Mouse (Mus musculus) liver, embryonic 14.5 days (tissue): ENCODE measurements around the gene Cep44. TPM values are rescaled to one million over a fixed set of nuclear protein-coding genes. Genes with fewer than 3 reads are reported as not detected.

ENCODE experiments used
- ATAC-seq: fragments of 200-750 bp; cut with Nextera tagmentation; 2 replicates; pipeline ENCODE4 v1.8.0; 2017; ENCODE audit warnings: moderate number of reproducible peaks, mild to moderate bottlenecking, moderate library complexity; ENCODE audit not compliant: insufficient read depth
- DNase-seq, 3 experiments: peaks; one replicate each; pipeline ENCODE4 v3.0.0-alpha.2; 2012 to 2013; ENCODE audit warnings: low read depth in 3 of 3, low spot score in 3 of 3
- H3K27ac ChIP-seq: fragments of 300-500 bp; sonication (generic); 2 replicates; pipeline ENCODE4 v1.5.1; 2014; ENCODE audit warnings: moderate library complexity, mild to moderate bottlenecking, control low read depth, inconsistent platforms
- H3K27me3 ChIP-seq: fragments of 300-500 bp; sonication (generic); 2 replicates; pipeline ENCODE4 v1.6.1; 2014; ENCODE audit warnings: mild to moderate bottlenecking, low read length, moderate library complexity; ENCODE audit not compliant: control insufficient read depth, insufficient read depth
- H3K36me3 ChIP-seq: fragments of 300-500 bp; sonication (generic); replicated peaks from 2 replicates; pipeline ENCODE4 v1.6.1; 2014; ENCODE audit warnings: low read depth; ENCODE audit not compliant: control insufficient read depth, insufficient read depth
- H3K4me1 ChIP-seq, 2 experiments: fragments of 200-500 bp in 1 of 2; fragments of 300-500 bp in 1 of 2; sonication (generic) in 1 of 2; replicated peaks; 2 replicates each; pipeline ENCODE4 v1.6.1; 2012 to 2014; ENCODE audit warnings: antibody characterized with exemption in 1 of 2, inconsistent platforms in 1 of 2, low read length in 1 of 2; ENCODE audit not compliant: control insufficient read depth in 2 of 2, insufficient read depth in 2 of 2
- H3K4me2 ChIP-seq: fragments of 300-500 bp; sonication (generic); 2 replicates; pipeline ENCODE4 v1.6.1; 2014; ENCODE audit warnings: low read depth, mild to moderate bottlenecking, control low read depth, moderate library complexity
- H3K4me3 ChIP-seq, 2 experiments: fragments of 200-500 bp in 1 of 2; fragments of 300-500 bp in 1 of 2; sonication (generic) in 1 of 2; 2 replicates each; pipeline ENCODE4 v1.5.1; 2012 to 2014; ENCODE audit warnings: low read depth in 2 of 2, low read length in 2 of 2, mild to moderate bottlenecking in 2 of 2, control low read depth in 1 of 2, inconsistent platforms in 1 of 2, moderate library complexity in 1 of 2; ENCODE audit not compliant: insufficient read depth in 1 of 2
- H3K9ac ChIP-seq: fragments of 300-500 bp; sonication (generic); replicated peaks from 2 replicates; pipeline ENCODE4 v1.6.1; 2014; ENCODE audit warnings: mild to moderate bottlenecking, control low read depth, moderate library complexity
- H3K9me3 ChIP-seq: fragments of 300-500 bp; sonication (generic); 2 replicates; pipeline ENCODE4 v1.6.1; 2016; ENCODE audit warnings: low read length, mixed read lengths; ENCODE audit not compliant: control insufficient read depth
- CTCF ChIP-seq: IDR thresholded peaks from 2 replicates; pipeline ENCODE4 v1.5.1; 2016; ENCODE audit warnings: antibody characterized with exemption, low read depth, control low read depth
- EP300 ChIP-seq: IDR thresholded peaks from 2 replicates; pipeline ENCODE4 v1.6.1; 2016; ENCODE audit warnings: antibody characterized with exemption, low read depth
- WGBS: fragments of 180-500 bp; shearing (Covaris S2); extraction: QIAGEN DNeasy Blood & Tissue Kit; methylation state at CpG from one replicate; pipeline ENCODE4 v1.1.7; 2014; ENCODE audit not compliant: insufficient replicate concordance; 5-methylcytosine and 5-hydroxymethylcytosine counted together
- polyA plus RNA-seq, 2 experiments: library from polyadenylated mRNA; depleted of rRNA in 1 of 2; stranded (reverse) in 1 of 2; unstranded in 1 of 2; fragments of >200 nt; fragmentation: Nextera tagmentation in 1 of 2; extraction: Ambion mirVana in 1 of 2; gene quantifications; 2 replicates each; pipeline versions ENCODE4 v1.2.1 to v1.2.3; 2012 to 2014

Gene Cep44
- polyA plus RNA-seq, 2 experiments: 15.6 to 22.7 TPM

GRCm38 (mm10) chr8:56551361-56551852 lies 560 bp upstream of the Cep44 start:
- ATAC-seq: peak; percentile 94
- 0% methylated on average over 28 of the region's 28 CpGs for WGBS
- DNase-seq: peak; percentile 90 to 92 (median 90)
- H3K4me1 ChIP-seq: peaks cover 8% of the 10 kb centered on the region in 2 experiments
- H3K9me3 ChIP-seq: no peaks in the 10 kb centered on the region
- peak overlapping the region; percentile 95 for H3K4me2 ChIP-seq
- no peaks in the 10 kb centered on the region for H3K36me3 ChIP-seq
- TF ChIP-seq EP300 (no peak), CTCF (no peak)
- peak overlapping the region; percentile 91 for H3K4me3 ChIP-seq
- H3K27ac ChIP-seq: peak overlapping the region; percentile 65
- H3K9ac ChIP-seq: peak overlapping the region; percentile 96
- no peaks in the 10 kb centered on the region for H3K27me3 ChIP-seq

- Histone ChIP-seq H3K4me3 (no peak overlapping the region), H3K36me3 (peaks cover 2% of the 10 kb centered on the region), H3K27ac (no peak overlapping the region), H3K9ac (no peak overlapping the region), H3K4me2 (no peak overlapping the region), H3K4me1 (peaks cover 7 to 8% of the 10 kb centered on the region in 2 experiments), H3K27me3 (no peaks in the 10 kb centered on the region), H3K9me3 (no peaks in the 10 kb centered on the region)
- WGBS: 73% methylated on average over 2 of the region's 2 CpGs
- TF ChIP-seq EP300: no peak
- no peak for TF ChIP-seq CTCF
- ATAC-seq: no peak
- no peak for DNase-seq
Observed at GRCm38 (mm10) chr8:56547866-56548265, 3.0 kb downstream of the Cep44 start.

GRCm38 (mm10) chr8:56540706-56541105 lies 10.1 kb downstream of the Cep44 start:
- H3K4me3 ChIP-seq: no peak overlapping the region
- H3K27me3 ChIP-seq: no peaks in the 10 kb centered on the region
- ATAC-seq: no peak
- H3K27ac ChIP-seq: no peak overlapping the region
- H3K9ac ChIP-seq: no peak overlapping the region
- 74% methylated on average over 7 of the region's 7 CpGs for WGBS
- no peaks in the 10 kb centered on the region for H3K4me1 ChIP-seq
- TF ChIP-seq CTCF (no peak), EP300 (no peak)
- no peak for DNase-seq
- no peak overlapping the region for H3K4me2 ChIP-seq
- peaks cover 26% of the 10 kb centered on the region for H3K36me3 ChIP-seq
- H3K9me3 ChIP-seq: no peaks in the 10 kb centered on the region

- Histone ChIP-seq H3K9ac (no peak overlapping the region), H3K36me3 (no peaks in the 10 kb centered on the region; the same call in none of the 2 replicates), H3K4me3 (no peak overlapping the region), H3K27ac (no peak overlapping the region), H3K4me2 (no peak overlapping the region), H3K9me3 (no peaks in the 10 kb centered on the region), H3K4me1 (no peaks in the 10 kb centered on the region), H3K27me3 (no peaks in the 10 kb centered on the region)
- 4% methylated on average over 3 of the region's 3 CpGs for WGBS
- TF ChIP-seq CTCF: peak; percentile 80
- no peak for TF ChIP-seq EP300
- peak in 1 of 3 experiments; percentile 31 for DNase-seq
- ATAC-seq: no peak
Observed at GRCm38 (mm10) chr8:56530359-56530758, 20.5 kb downstream of the Cep44 start.

GRCm38 (mm10) chr8:56528869-56529268 lies 22.0 kb downstream of the Cep44 start:
- Histone ChIP-seq H3K4me3 (no peak overlapping the region), H3K36me3 (no peaks in the 10 kb centered on the region; the same call in none of the 2 replicates), H3K9ac (no peak overlapping the region), H3K27ac (no peak overlapping the region), H3K9me3 (no peaks in the 10 kb centered on the region), H3K27me3 (no peaks in the 10 kb centered on the region), H3K4me2 (no peak overlapping the region), H3K4me1 (no peaks in the 10 kb centered on the region)
- no peak for ATAC-seq
- TF ChIP-seq EP300: no peak
- 77% methylated on average over 6 of the region's 6 CpGs for WGBS
- no peak for DNase-seq
